Mouse (Mus musculus) NIH3T3 (cell line): ENCODE measurements at regions not wholly inside any gene's neighbourhood (a gene's known extent, or its start where the extent isn't known, plus 50 kb on each side); places are given as distances from the start of the nearest gene placed in this dataset.
A peak's percentile ranks its signal among the peaks of the same experiment; 100 is the strongest.

Experiments
- DNase-seq: peaks from one replicate; pipeline ENCODE4 v3.0.0-alpha.2; 2012; ENCODE audit warnings: low read depth

GRCm38 (mm10) chr9:80688481-80689086 lies 223.3 kb upstream of the Impg1 start:
- DNase-seq: peak; percentile 16

- no peak for DNase-seq
Observed at GRCm38 (mm10) chr9:80683030-80683692, 217.9 kb upstream of the Impg1 start.

DNA sequence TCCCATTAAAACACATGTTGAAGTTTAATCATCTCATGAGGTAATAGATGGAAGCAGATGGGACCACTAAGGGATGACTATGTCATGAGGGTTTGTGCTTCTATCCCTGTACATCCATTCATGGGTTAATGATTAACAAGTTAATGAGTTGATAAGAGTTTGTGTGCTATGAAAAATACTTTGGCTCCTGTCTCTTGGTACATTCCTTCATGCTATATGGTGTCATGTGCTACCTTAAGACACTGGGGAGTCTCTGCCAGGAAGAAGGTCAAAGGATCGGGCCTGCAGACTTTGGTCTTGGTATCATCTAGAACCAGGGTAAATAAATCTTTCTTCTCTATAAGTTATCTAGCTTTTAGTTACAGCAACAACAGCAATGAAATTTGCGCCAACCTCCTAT lies 216.4 kb upstream of the Impg1 start:
- no peak for DNase-seq

DNA sequence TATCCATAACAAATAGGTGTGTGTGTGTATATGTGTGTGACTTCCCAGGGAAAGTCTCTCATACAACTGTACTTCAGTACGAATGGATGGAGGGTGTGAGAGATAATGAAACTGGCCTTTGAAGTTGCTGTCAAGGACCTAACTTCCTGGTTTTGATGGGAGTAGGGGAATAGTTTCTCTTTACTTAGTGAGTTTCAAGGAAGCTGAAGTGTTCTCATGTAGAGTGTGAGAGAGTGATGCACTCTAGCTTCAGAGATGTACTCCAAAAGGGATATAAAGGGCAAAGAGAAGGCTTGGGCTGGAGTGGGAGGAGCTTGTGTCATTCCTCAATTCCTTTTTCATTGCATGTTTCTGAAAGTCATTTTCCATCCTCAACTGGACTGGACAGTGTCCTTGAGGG lies 206.2 kb upstream of the Impg1 start:
- no peak for DNase-seq

- DNase-seq: no peak
Observed at GRCm38 (mm10) chr9:80668575-80669248, 203.4 kb upstream of the Impg1 start.

- no peak for DNase-seq
Observed at GRCm38 (mm10) chr9:80658755-80659154, 193.5 kb upstream of the Impg1 start.

DNA sequence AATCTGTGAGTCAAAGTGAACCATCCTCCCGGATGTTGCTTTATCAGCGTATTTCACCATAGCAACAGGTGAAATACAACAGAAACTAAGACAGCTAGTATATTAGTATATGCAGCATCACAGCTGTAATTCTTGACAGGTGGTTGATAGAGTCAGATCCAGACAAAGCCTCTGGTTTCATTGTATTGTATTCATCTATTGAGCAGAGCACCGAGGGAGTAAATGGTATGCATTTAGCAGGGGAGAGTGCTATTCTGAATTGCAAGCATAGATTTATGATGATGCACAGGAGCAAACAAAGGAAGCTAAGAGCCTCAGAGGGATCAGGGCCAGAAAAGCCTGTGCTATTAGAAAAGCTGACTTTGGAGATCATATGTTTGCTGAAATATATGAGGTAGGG lies 149.8 kb upstream of the Impg1 start:
- no peak for DNase-seq

DNA sequence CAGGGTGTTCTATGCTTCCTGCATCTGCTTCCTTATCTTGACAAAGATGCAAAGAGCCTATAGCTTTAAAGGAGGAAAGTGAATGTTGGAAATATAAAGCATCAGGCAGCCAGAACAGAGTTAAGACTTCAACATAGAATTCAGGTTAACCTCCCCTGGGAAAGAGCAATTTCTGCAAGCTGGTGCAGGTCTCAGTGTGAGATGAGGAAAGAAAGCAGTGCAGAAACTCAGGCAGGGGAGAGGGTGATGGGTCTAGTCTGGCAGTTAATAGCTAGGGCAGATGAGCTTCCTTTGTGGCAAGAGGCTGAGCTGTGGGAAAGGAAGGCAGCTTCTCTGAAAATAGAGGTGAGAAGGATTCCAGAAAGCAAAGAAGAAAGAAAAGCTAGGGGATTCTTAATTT lies 134.7 kb upstream of the Impg1 start:
- no peak for DNase-seq

- DNase-seq: no peak
Observed at GRCm38 (mm10) chr9:80565388-80566024, 100.2 kb upstream of the Impg1 start.

DNA sequence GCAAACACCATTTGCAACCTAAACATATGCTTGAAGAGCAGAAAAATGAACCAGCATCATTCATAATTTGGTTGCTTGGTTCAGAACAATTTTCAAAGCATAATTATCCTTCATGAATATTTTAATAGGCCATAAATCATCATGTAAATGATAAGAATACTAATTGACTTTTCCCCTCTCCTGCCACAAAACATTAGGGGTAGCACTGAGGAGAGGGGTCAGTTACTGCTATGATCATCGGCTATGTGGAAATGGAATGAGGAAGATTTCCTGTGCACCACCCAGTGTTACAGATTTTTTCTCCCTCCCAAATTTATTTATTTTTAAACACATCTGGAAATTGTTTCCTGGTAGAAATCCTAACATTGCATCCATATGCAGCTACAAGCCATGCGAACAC lies 98.4 kb upstream of the Impg1 start:
- no peak for DNase-seq

DNA sequence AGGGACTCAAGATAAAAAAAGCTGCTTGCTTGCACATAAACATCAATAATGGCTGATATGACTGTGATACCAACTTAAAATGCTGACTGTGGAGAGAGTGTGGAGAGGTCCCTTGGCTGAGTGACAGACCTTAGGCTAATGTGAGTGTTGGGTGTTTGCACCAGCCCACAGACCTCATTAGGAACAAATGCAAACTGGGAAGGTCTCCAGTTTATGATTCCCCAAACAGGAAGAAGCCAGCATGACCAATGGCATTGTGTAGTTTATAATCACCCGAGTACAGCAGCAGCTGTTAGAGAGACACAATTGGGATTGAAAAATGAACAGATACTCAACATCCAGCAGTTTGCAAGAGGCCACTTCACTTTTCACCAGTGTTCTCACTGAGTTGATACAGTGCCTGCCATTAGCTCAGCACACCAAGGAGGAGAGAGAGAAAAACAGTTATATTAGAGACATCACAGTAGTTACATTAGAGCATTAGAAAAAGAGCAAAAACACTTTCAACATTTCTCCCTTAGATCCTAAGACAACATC lies 90.3 kb upstream of the Impg1 start:
- DNase-seq: no peak
